Mouse (Mus musculus) G1E (cell line): ENCODE measurements around the gene Arhgef25. TPM values are rescaled to one million over a fixed set of nuclear protein-coding genes. Genes with fewer than 3 reads are reported as not detected.

ENCODE experiments used
- ATAC-seq: 2 replicates; pipeline ENCODE4 v1.8.0; 2016; ENCODE audit warnings: mild to moderate bottlenecking; ENCODE audit not compliant: insufficient number of reproducible peaks, poor library complexity, low FRiP score, severe bottlenecking; ENCODE audit errors: extremely low read depth
- DNase-seq: peaks from one replicate; pipeline ENCODE4 v3.0.0; 2012; ENCODE audit warnings: low spot score
- H3K27me3 ChIP-seq: 2 replicates; pipeline ENCODE4 v1.6.1; 2012; ENCODE audit warnings: mild to moderate bottlenecking, low read length, inconsistent platforms; ENCODE audit not compliant: insufficient read depth
- H3K36me3 ChIP-seq: replicated peaks from 2 replicates; pipeline ENCODE3; 2012; ENCODE audit warnings: mild to moderate bottlenecking, inconsistent platforms
- H3K4me1 ChIP-seq: 2 replicates; pipeline ENCODE4 v1.6.1; 2012; ENCODE audit warnings: low read depth, low read length, inconsistent platforms, mixed read lengths; ENCODE audit not compliant: insufficient read depth
- H3K4me3 ChIP-seq: 2 replicates; pipeline ENCODE4 v1.5.1; 2012; ENCODE audit warnings: low read depth, mild to moderate bottlenecking, inconsistent platforms, low read length, moderate library complexity, mixed read lengths
- H3K9me3 ChIP-seq: replicated peaks from 2 replicates; pipeline ENCODE4 v1.6.1; 2012; ENCODE audit warnings: inconsistent platforms
- CTCF ChIP-seq: IDR thresholded peaks from 2 replicates; pipeline ENCODE4 v1.5.1; 2012; ENCODE audit warnings: low read depth, low read length, inconsistent platforms, mixed read lengths
- GATA1 ChIP-seq: IDR thresholded peaks from 2 replicates; pipeline ENCODE4 v1.6.1; 2012; ENCODE audit warnings: borderline replicate concordance, low read length, inconsistent platforms, mixed read lengths
- GATA2 ChIP-seq: IDR thresholded peaks from 2 replicates; pipeline ENCODE4 v1.6.1; 2012; ENCODE audit warnings: low read depth, low read length, inconsistent platforms, borderline replicate concordance
- POLR2AphosphoS5 ChIP-seq: IDR thresholded peaks from 2 replicates; pipeline ENCODE4 v1.6.1; 2012; ENCODE audit warnings: low read depth, low read length, inconsistent platforms; ENCODE audit not compliant: insufficient replicate concordance
- TAL1 ChIP-seq: conservative IDR thresholded peaks from 2 replicates; pipeline ENCODE4 v1.6.1; 2012; ENCODE audit warnings: low read depth, low read length, inconsistent platforms, mixed read lengths
- polyA plus RNA-seq: library from polyadenylated mRNA; stranded (reverse); fragments of >175 nt; gene quantifications from 2 replicates; pipeline ENCODE4 v1.2.3, GENCODE M21; 2012
- total RNA-seq, 2 experiments: library from RNA; stranded (forward) in 1 of 2; stranded (reverse) in 1 of 2; fragments of 200-1000 nt in 1 of 2; fragments of >200 nt in 1 of 2; fragmentation: Nextera tagmentation in 1 of 2; gene quantifications; 2 replicates each; pipeline ENCODE4 v1.2.3; 2014 to 2017

The Arhgef25 gene
- total and polyA plus RNA-seq, 3 experiments = 51.4 to 98.4 (median 70.1) TPM

DNA sequence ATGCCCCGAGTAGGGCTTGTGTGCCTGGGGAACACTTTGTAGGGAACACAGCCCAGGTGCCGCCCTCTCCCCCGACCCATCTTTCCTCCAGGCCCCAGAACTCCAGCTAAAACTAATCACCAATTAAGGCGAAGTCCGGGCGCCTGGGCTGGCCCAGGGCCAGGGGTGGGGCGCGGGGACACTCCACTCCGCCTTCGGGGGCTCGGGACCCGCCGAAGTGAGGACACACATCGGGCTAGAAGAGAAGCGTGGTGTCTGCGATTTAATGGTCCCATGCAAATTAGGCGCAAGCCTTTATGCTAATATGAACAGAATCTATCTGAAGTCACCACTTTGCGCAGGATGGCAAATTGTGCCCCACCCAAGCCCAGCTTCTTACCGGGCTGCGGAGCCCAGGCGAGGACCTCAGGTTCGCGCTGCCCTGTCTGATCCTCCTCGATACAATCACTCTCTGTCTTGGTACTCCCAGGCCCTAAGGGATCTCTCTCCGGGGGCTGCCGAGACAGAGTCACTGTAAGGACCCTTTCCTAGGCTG is 700 bp downstream of the Arhgef25 start:
- H3K4me1 ChIP-seq = peaks cover 87% of the 10 kb centered on the region

DNA sequence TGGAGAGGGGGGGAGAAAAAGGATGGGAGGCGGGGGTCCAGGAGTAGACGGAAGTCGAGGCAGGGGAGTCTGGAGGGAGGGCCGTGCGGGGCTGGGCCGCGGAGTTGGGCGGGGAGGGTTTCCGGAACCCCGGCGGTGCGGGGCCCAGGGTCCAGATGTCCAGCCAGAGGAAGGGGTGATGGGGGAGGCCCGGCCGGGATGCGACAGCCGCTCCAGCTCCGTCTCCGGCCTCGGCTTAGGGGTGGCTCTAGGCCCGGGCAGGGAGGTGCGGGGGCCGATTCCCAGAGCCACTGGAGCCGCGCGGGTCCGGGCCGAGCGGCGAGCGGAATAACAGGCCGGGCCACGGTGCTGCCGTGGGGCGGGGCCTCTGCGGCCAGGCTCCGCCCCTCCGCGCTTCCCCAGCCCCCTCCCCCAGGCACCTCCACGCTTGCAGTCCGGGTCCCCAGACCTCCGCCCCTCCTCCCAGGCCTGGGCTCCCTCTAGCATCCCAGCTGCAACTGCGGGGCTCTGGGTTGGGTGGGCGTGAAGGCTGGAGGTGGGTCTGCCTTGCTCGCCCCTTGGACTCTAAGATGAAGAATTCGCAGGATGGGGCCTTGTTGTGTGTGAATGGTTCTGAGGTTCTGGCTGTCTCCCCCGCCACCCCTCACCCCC is 1.3 kb downstream of the Arhgef25 start:
- peaks cover 90% of the 10 kb centered on the region for H3K4me1 ChIP-seq
- H3K9me3 ChIP-seq = peaks cover 6% of the 10 kb centered on the region
- no peak for TF ChIP-seq GATA1
- no peak for TF ChIP-seq CTCF
- no peak for TF ChIP-seq GATA2
- no peak for TF ChIP-seq TAL1
- DNase-seq (peak; percentile 76), ATAC-seq (no peak)
- peaks cover 71% of the 10 kb centered on the region for H3K36me3 ChIP-seq
- peak overlapping the region; percentile 80 for H3K4me3 ChIP-seq
- H3K27me3 ChIP-seq = no peaks in the 10 kb centered on the region

More for the DNA sequence above, 700 bp downstream of the Arhgef25 start:
- TF ChIP-seq CTCF = no peak
- no peak for TF ChIP-seq GATA1
- no peak for TF ChIP-seq TAL1
- TF ChIP-seq GATA2 = no peak
- TF ChIP-seq POLR2AphosphoS5 = no peak
- ATAC-seq (peak; percentile 35; the same call in 1 of the 2 replicates), DNase-seq (no peak)
- Histone ChIP-seq H3K27me3 (no peaks in the 10 kb centered on the region), H3K4me3 (peak overlapping the region; percentile 80), H3K9me3 (peaks cover 6% of the 10 kb centered on the region), H3K36me3 (peaks cover 66% of the 10 kb centered on the region)

DNA sequence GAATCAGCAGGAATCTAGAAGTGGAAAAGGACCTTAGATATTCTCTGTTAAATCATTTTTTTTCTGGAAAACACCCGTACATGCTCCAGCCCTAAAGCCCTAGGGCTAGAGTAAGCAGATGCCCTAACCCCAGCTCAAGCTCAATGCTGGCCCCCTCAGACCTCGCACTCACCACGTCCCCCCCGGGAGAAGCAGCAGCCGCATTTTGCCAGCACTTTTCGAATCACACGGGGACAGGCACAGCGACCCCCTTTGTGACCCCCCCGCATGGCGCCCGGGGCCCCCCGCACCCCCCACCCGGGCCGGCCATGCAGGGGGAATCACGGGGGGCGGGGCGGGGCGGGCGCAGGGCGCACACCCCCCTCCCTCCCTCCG is 1.8 kb downstream of the Arhgef25 start:
- TF ChIP-seq POLR2AphosphoS5 (no peak), GATA2 (no peak), GATA1 (no peak), CTCF (no peak), TAL1 (no peak)
- H3K4me3 ChIP-seq = peak overlapping the region; percentile 80
- ATAC-seq (no peak), DNase-seq (no peak)
- no peaks in the 10 kb centered on the region for H3K27me3 ChIP-seq
- peaks cover 90% of the 10 kb centered on the region for H3K4me1 ChIP-seq
- H3K9me3 ChIP-seq = peaks cover 6% of the 10 kb centered on the region
- H3K36me3 ChIP-seq = peaks cover 71% of the 10 kb centered on the region

DNA sequence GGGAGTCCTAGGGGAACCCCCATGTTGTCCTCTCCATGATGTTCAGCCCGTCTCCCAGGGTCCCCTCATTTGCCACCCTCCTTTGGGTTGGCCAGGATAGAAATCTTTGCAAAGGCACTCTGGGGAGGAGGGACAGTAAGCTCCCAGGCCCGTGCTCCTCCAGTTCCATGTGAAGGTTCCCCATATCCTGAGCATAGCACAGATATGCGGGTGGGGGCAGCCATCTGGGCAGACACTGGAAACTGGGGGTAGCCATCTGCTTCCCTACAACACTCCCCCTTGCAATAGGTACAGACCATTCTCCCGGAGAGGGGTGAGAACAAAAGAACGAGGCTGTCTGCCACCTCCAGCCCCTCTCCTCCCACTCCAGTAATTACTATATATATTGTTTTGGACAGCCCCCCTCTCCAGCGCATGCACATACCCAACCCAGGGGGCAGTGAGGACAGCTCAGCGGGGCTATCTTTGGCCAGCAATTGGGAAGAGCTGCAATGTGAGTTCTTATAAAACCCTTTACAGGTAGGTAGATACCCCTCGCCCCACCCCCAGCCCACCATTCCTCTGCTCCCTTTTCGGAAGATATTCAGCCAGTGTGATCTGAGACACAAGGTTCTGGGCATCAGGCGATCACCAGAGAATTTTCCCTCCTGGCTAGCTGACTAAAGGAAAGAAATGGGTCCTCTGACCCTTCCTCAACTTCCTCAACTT is 2.4 kb downstream of the Arhgef25 start:
- TF ChIP-seq TAL1 (no peak), POLR2AphosphoS5 (no peak), GATA1 (no peak), CTCF (no peak), GATA2 (no peak)
- peaks cover 6% of the 10 kb centered on the region for H3K9me3 ChIP-seq
- H3K4me1 ChIP-seq = peaks cover 89% of the 10 kb centered on the region
- ATAC-seq (no peak), DNase-seq (no peak)
- H3K36me3 ChIP-seq = peaks cover 71% of the 10 kb centered on the region
- no peaks in the 10 kb centered on the region for H3K27me3 ChIP-seq
- H3K4me3 ChIP-seq = peak overlapping the region; percentile 80

DNA sequence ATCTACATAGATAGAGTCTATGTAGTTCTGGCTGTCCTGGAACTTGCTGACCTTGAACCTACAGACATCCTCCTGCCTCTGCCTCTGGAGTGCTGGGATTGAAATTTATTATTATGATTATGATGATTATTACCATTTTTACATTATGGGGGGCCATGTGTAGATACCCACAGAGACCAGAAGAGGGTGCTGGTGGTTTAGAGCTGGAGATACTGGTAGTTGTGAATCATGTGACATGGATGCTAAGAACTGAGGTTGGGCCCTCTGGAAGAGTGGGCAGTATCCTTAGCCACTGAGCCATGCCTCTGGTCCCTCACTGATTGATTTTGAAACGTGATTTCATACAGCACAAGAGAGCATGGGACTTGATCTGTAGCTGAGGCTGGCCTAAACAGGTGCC is 3.4 kb downstream of the Arhgef25 start:
- DNase-seq (no peak), ATAC-seq (no peak)
- Histone ChIP-seq H3K4me3 (no peak overlapping the region; the same call in 1 of the 2 replicates), H3K9me3 (peaks cover 6% of the 10 kb centered on the region), H3K36me3 (peaks cover 72% of the 10 kb centered on the region), H3K4me1 (peaks cover 87% of the 10 kb centered on the region), H3K27me3 (no peaks in the 10 kb centered on the region)
- peak; percentile 49; the same call in 1 of the 2 replicates for TF ChIP-seq CTCF
- no peak for TF ChIP-seq GATA1

DNA sequence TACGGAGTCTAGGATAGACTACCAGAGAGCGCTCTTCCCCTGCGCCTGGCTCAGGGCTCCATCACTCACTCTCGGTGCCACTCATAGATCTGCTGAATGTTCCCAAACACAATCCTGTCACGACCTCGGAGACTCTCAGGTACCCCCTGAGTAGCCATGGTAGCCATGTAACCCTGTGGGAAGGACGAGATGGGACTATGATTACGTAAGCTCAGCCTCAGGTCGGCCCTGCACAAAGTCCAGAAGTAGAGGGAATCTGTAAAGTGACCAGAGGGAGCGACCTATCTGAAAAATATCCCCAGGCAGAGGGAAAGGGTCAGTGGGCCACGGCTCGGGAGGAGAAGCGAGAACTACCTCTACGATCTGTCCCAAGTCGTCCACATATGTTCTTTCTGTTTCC is 4.4 kb downstream of the Arhgef25 start:
- no peak for TF ChIP-seq GATA1
- Histone ChIP-seq H3K36me3 (peaks cover 66% of the 10 kb centered on the region), H3K4me3 (no peak overlapping the region), H3K4me1 (peaks cover 86% of the 10 kb centered on the region), H3K27me3 (no peaks in the 10 kb centered on the region), H3K9me3 (peaks cover 6% of the 10 kb centered on the region)
- no peak for DNase-seq
- no peak for ATAC-seq
